Mouse (Mus musculus) intestine, embryonic 14.5 days (tissue): ENCODE data around the gene Arhgap30. TPM values are rescaled to one million over a fixed set of nuclear protein-coding genes. Genes with fewer than 3 reads are reported as not detected.

Experiments used
- ATAC-seq: fragments of 200-750 bp; cut with Nextera tagmentation; replicated peaks from 2 replicates; pipeline ENCODE4 v1.8.0; 2017; ENCODE audit warnings: low read depth, moderate number of reproducible peaks, moderate TSS enrichment, moderate library complexity; ENCODE audit not compliant: low FRiP score, low TSS enrichment
- DNase-seq: peaks from one replicate; pipeline ENCODE4 v3.0.0-alpha.2; 2018; ENCODE audit warnings: low spot score
- H3K27ac ChIP-seq: fragments of 300-500 bp; sonication (generic); 2 replicates; pipeline ENCODE4 v1.5.1; 2014; ENCODE audit warnings: low read depth, mild to moderate bottlenecking, control low read depth
- H3K27me3 ChIP-seq: fragments of 300-500 bp; sonication (generic); replicated peaks from 2 replicates; pipeline ENCODE4 v1.6.1; 2014; ENCODE audit warnings: low read length, control low read depth; ENCODE audit not compliant: control insufficient read depth, insufficient read depth
- H3K36me3 ChIP-seq: fragments of 300-500 bp; sonication (generic); 2 replicates; pipeline ENCODE4 v1.6.1; 2014; ENCODE audit warnings: low read length, control low read depth; ENCODE audit not compliant: control insufficient read depth, insufficient read depth
- H3K4me1 ChIP-seq: fragments of 300-500 bp; sonication (generic); replicated peaks from 2 replicates; pipeline ENCODE4 v1.6.1; 2014; ENCODE audit warnings: low read length, control low read depth, mixed read lengths; ENCODE audit not compliant: control insufficient read depth, insufficient read depth
- H3K4me2 ChIP-seq: fragments of 300-500 bp; sonication (generic); 2 replicates; pipeline ENCODE4 v1.6.1; 2014; ENCODE audit warnings: low read length
- H3K4me3 ChIP-seq: fragments of 300-500 bp; sonication (generic); 2 replicates; pipeline ENCODE4 v1.5.1; 2014; ENCODE audit warnings: low read depth, low read length, control low read depth, mixed read lengths
- H3K9ac ChIP-seq: fragments of 300-500 bp; sonication (generic); 2 replicates; pipeline ENCODE4 v1.6.1; 2014; ENCODE audit warnings: mild to moderate bottlenecking, low read length
- H3K9me3 ChIP-seq: fragments of 300-500 bp; sonication (generic); 2 replicates; pipeline ENCODE4 v1.6.1; 2016; ENCODE audit warnings: low read length, control low read depth; ENCODE audit not compliant: control insufficient read depth
- WGBS: fragments of 180-500 bp; shearing (Covaris S2); extraction: QIAGEN DNeasy Blood & Tissue Kit; methylation state at CpG from one replicate; pipeline ENCODE4 v1.1.7; 2014; 5-methylcytosine and 5-hydroxymethylcytosine counted together
- polyA plus RNA-seq: library from polyadenylated mRNA; unstranded; fragments of >200 nt; fragmentation: Nextera tagmentation; extraction: Ambion mirVana; gene quantifications from 2 replicates; pipeline ENCODE4 v1.2.1, GENCODE M21; 2014

The Arhgap30 gene
- 1.1 and 1.3 TPM in 2 replicates for polyA plus RNA-seq

DNA sequence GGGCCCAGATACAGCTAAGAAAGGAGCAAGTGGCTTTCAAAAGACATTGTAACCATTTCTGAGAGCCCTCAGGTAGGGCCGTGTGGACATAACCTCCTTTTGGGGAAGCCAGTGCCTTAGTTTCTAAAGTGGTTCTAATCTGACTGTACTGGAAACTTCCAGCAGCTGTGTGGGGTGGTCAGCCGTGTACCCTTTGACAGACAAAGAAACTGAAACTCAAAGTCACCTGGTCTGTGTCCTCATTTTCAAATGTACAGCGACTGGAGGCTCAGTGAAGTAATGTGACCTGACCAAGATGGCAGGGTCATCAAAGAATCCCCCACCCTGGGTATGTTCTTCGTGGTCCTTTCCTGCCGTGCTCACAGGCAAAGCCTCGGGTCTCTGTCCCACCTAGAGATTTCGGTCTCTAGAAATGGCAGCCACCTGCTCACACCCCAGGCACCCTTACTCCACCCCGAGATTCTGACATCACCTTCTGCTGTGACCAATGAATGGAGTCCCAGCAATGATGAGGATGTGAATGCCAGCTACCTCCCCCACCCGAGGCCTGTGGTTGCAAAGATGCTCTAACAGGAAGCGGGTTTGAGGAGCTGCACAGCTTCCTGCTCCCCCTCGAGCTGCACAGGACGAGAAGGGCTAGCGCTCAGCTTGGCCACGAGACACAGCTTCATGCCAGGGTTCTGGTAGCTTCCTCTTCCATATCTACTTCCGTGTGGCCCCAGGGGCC is at the start of gene Arhgap30:
TSS of gene Arhgap30 (plus strand) at position 579 of the 727 bp plus-strand sequence.
- ATAC-seq (no peak), DNase-seq (no peak)
- no peak within 1 kb of the TSS for H3K27ac ChIP-seq
- no peak within 1 kb of the TSS for H3K4me2 ChIP-seq
- H3K36me3 ChIP-seq: no peaks in the 10 kb centered on the region
- no peak within 1 kb of the TSS for H3K4me3 ChIP-seq
- no peak within 1 kb of the TSS for H3K9ac ChIP-seq
- no peaks in the 10 kb centered on the region for H3K27me3 ChIP-seq
- no peaks in the 10 kb centered on the region for H3K9me3 ChIP-seq
- H3K4me1 ChIP-seq: no peaks in the 10 kb centered on the region
- WGBS: 78% methylated on average over 15 of the region's 15 CpGs

DNA sequence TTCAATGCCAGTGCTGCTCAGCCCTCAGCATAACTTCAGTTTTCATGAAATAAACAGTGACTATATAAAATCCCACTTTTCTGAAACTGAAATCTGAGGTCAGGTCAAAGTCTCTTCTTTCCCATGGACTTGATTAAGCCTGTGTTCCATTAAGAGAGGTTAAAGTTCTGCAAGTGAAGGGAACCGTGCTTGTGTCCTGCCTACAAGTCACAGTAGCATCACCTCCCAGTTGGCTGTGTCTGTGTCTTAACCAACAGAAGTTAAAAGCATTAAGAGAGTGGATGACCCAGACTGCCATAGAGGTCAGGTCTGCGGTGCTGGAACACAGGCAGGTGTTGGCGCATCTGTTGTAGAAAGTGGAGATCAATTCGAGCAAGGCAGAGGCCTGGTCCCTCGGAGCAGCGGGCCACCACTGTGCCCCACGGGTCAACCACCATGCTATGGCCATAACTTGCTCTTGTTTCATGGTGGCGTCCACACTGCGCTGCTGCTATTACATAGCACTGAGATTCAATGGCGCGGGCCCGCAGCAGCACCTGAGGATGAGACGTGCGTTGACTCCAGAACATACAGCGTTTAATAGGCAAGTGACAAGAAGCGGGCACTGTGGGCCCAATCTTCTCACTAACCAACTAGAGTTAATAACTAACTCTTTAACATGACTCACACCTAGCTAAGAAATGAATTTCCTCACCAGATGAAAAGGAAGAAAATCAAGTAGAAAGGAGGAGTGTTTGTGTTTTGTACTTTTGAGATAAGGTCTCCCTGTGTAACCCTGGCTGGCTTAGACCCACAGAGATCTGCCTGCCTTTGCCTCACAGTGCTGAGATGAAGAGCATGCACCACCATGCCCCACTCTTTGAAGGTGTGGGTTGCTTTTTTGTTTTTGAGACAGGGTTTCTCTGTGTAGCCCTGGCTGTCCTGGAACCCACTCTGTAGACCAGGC is 46.2 kb upstream of the Arhgap30 start:
- peaks cover 64% of the 10 kb centered on the region for H3K36me3 ChIP-seq
- peaks cover 11% of the 10 kb centered on the region for H3K4me1 ChIP-seq
- H3K4me2 ChIP-seq: no peak overlapping the region
- no peaks in the 10 kb centered on the region for H3K27me3 ChIP-seq
- H3K9me3 ChIP-seq: no peaks in the 10 kb centered on the region
- 91% methylated on average over 16 of the region's 16 CpGs for WGBS
- H3K27ac ChIP-seq: no peak overlapping the region
- H3K4me3 ChIP-seq: no peak overlapping the region
- H3K9ac ChIP-seq: no peak overlapping the region
- ATAC-seq: no peak
- no peak for DNase-seq

- ATAC-seq: no peak
- no peak overlapping the region for H3K9ac ChIP-seq
- H3K4me1 ChIP-seq: peaks cover 11% of the 10 kb centered on the region
- H3K9me3 ChIP-seq: no peaks in the 10 kb centered on the region
- 81% methylated on average over 9 of the region's 9 CpGs for WGBS
- H3K4me3 ChIP-seq: no peak overlapping the region
- DNase-seq: no peak
- no peak overlapping the region for H3K27ac ChIP-seq
- H3K36me3 ChIP-seq: peaks cover 49% of the 10 kb centered on the region
- H3K27me3 ChIP-seq: no peaks in the 10 kb centered on the region
- peak overlapping the region; percentile 95 for H3K4me2 ChIP-seq
Observed at GRCm38 (mm10) chr1:171343922-171344677, 44.7 kb upstream of the Arhgap30 start.

DNA sequence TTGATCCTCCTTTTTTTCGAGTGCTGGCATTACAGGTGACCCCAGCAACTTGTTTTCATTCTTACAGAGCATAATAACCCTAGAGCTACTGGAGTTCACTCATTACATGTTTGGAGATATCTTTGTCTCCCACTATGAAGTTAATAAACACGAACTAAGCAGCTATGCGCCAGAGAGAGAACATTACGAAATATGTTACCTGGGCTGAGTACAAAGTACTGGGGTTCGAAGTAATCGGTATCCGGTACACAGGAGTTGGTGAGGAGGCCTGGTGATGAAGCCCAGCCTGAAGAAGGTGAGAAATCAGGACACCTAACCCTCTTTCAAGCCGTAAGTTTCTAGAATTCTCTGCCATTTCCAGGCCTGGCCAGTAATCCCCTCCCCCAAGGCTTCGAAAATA is 44.0 kb upstream of the Arhgap30 start:
- H3K4me3 ChIP-seq: peak overlapping the region; percentile 85
- peak overlapping the region; percentile 82 for H3K9ac ChIP-seq
- 74% methylated on average over 9 of the region's 9 CpGs for WGBS
- DNase-seq (no peak), ATAC-seq (no peak)
- H3K27ac ChIP-seq: no peak overlapping the region; the same call in 1 of the 2 replicates
- H3K36me3 ChIP-seq: peaks cover 43% of the 10 kb centered on the region
- no peaks in the 10 kb centered on the region for H3K9me3 ChIP-seq
- H3K4me2 ChIP-seq: peak overlapping the region; percentile 95
- no peaks in the 10 kb centered on the region for H3K27me3 ChIP-seq
- H3K4me1 ChIP-seq: peaks cover 11% of the 10 kb centered on the region

DNA sequence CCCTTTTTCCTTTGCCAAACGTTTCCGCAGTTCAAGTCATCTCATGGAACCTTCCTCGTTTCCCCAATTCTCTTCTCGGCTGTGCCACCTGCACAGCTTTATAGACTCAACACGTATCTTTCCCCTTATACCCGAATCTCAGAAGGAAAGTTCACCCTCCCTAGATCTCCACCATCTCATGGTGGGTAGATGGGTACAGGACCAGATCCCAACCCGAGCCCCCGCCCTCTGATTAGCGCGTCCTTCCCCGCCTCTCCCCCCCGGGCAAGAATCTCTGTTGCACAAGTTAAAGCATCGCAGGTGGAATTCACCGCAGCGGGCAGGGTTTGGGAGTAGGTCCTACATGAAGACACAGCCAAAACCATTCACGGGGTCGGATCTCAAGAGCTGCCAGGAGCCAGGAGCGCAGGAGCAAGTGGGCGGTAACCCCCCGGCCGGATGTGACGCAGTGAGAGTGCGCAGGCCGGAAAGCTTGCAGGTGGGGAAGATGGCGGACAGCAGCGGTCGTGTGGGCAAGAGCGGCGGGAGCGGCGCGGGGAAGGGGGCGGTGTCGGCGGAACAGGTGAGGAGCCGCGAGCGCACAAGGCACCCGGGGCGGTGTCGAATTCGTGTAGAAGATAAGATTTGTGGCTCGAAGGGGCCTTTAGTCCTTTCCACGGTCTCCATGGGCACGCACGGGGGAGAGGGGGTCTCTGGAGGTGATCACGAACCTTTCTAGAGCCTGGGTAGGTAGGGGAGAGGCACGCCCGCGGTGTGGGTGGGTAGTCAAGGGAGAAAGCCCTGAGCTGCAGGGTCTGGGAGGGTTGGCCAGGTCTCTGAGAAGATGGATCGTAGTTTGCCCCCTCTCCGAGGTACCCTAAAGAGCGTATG is 43.3 kb upstream of the Arhgap30 start, which contains the start of the genes Nit1 and Pfdn2:
TSS of gene Nit1 (minus strand) at position 422 of the 870 bp plus-strand sequence.
TSS of gene Pfdn2 (plus strand) at position 446 of the 870 bp plus-strand sequence.
- Histone ChIP-seq H3K9me3 (no peaks in the 10 kb centered on the region), H3K4me2 (peak within 1 kb of the TSS; percentile 95), H3K27me3 (no peaks in the 10 kb centered on the region), H3K4me1 (peaks cover 11% of the 10 kb centered on the region), H3K4me3 (peak within 1 kb of the TSS; percentile 85), H3K36me3 (peaks cover 35% of the 10 kb centered on the region), H3K27ac (peak within 1 kb of the TSS; percentile 57), H3K9ac (peak within 1 kb of the TSS; percentile 82)
- ATAC-seq (peak; percentile 88), DNase-seq (peak; percentile 95)
- WGBS: 1% methylated on average over 53 of the region's 53 CpGs

GRCm38 (mm10) chr1:171346095-171346450 is 42.7 kb upstream of the Arhgap30 start:
- Histone ChIP-seq H3K27me3 (no peaks in the 10 kb centered on the region), H3K4me3 (peak overlapping the region; percentile 85), H3K4me1 (peaks cover 11% of the 10 kb centered on the region), H3K9ac (peak overlapping the region; percentile 82), H3K4me2 (peak overlapping the region; percentile 95), H3K9me3 (no peaks in the 10 kb centered on the region), H3K27ac (no peak overlapping the region), H3K36me3 (peaks cover 29% of the 10 kb centered on the region)
- ATAC-seq: no peak; the same call in 1 of the 2 replicates
- no peak for DNase-seq
- 1% methylated on average over 14 of the region's 14 CpGs for WGBS

GRCm38 (mm10) chr1:171348665-171349064 is 40.1 kb upstream of the Arhgap30 start:
- 92% methylated on average over 3 of the region's 3 CpGs for WGBS
- no peak overlapping the region for H3K9ac ChIP-seq
- no peak for ATAC-seq

More at GRCm38 (mm10) chr1:171348665-171349064, 40.1 kb upstream of the Arhgap30 start:
- H3K4me3 ChIP-seq: no peak overlapping the region
- H3K27ac ChIP-seq: no peak overlapping the region
- H3K4me1 ChIP-seq: peaks cover 9% of the 10 kb centered on the region
- H3K27me3 ChIP-seq: no peaks in the 10 kb centered on the region
- DNase-seq: no peak
- no peak overlapping the region for H3K4me2 ChIP-seq
- H3K9me3 ChIP-seq: no peaks in the 10 kb centered on the region
- H3K36me3 ChIP-seq: peaks cover 4% of the 10 kb centered on the region; the same call in 1 of the 2 replicates
